Mouse (Mus musculus) lung, embryonic 15.5 days (tissue): Measurements from ENCODE around the gene Fcnb. TPM values are rescaled to one million over a fixed set of nuclear protein-coding genes. Genes with fewer than 3 reads are reported as not detected.
A peak's percentile ranks its signal among the peaks of the same experiment; 100 is the strongest.

ENCODE experiments used
- ATAC-seq: fragments of 200-750 bp; cut with Nextera tagmentation; 2 replicates; pipeline ENCODE4 v1.8.0; 2017; ENCODE audit warnings: moderate number of reproducible peaks, borderline replicate concordance; ENCODE audit not compliant: low FRiP score, low TSS enrichment; ENCODE audit errors: extremely low read depth
- H3K27ac ChIP-seq: fragments of 300-500 bp; sonication (generic); 2 replicates; pipeline ENCODE4 v1.5.1; 2015; ENCODE audit warnings: moderate library complexity, mild to moderate bottlenecking, inconsistent platforms
- H3K27me3 ChIP-seq: fragments of 300-500 bp; sonication (generic); 2 replicates; pipeline ENCODE4 v1.6.1; 2015; ENCODE audit warnings: inconsistent platforms
- H3K36me3 ChIP-seq: fragments of 300-500 bp; sonication (generic); 2 replicates; pipeline ENCODE4 v1.6.1; 2015; ENCODE audit warnings: inconsistent platforms
- H3K4me1 ChIP-seq: fragments of 300-500 bp; sonication (generic); 2 replicates; pipeline ENCODE4 v1.6.1; 2015; ENCODE audit warnings: inconsistent platforms
- H3K4me2 ChIP-seq: fragments of 300-500 bp; sonication (generic); 2 replicates; pipeline ENCODE4 v1.6.1; 2015; ENCODE audit warnings: inconsistent platforms, mild to moderate bottlenecking, moderate library complexity
- H3K4me3 ChIP-seq: fragments of 300-500 bp; sonication (generic); 2 replicates; pipeline ENCODE4 v1.5.1; 2015; ENCODE audit warnings: mild to moderate bottlenecking, inconsistent platforms
- H3K9ac ChIP-seq: fragments of 300-500 bp; sonication (generic); 2 replicates; pipeline ENCODE4 v1.6.1; 2015; ENCODE audit warnings: inconsistent platforms
- H3K9me3 ChIP-seq: fragments of 300-500 bp; sonication (generic); 2 replicates; pipeline ENCODE4 v1.6.1; 2016; ENCODE audit warnings: inconsistent platforms
- WGBS: fragments of 180-500 bp; shearing (Covaris S2); methylation state at CpG from one replicate; pipeline ENCODE4 v1.1.7; 2015; 5-methylcytosine and 5-hydroxymethylcytosine counted together
- polyA plus RNA-seq: library from polyadenylated mRNA; unstranded; fragments of >200 nt; fragmentation: Nextera tagmentation; extraction: Ambion mirVana; gene quantifications from 2 replicates; pipeline ENCODE4 v1.2.1, GENCODE M21; 2015

The Fcnb gene
- polyA plus RNA-seq, 1 experiment from 2014 or later: 0.29 TPM

DNA sequence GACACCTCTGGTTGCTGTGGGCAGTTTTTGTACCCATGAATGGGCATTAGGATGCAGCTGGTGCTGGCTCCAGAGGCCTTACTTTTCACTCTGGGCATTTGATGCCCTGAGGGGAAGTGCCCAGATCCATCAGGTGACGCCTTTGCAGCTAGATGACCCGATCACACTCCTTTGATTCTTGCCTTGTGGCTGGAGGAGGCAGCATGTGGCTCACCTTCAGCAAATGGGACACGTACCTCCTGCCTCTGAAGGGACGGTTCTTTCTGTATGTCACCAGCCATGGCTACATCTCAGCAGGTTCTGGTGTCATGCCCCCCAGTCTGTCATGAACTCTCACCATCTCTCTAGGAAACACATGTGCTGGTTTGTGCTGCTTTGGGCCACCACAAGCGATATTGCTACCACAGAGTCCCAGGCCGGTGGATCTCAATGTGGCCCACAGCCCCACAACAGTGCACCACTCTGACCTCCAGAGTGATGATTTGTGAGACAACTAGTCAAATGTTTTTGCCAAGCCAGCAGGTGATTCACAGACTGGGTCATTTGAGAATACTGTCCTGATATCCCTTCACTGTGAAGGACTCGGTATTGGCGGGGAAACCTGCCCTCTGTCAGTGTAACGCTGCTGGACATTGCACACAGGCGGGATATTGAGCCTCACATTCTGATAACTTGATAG lies 44.9 kb downstream of the Fcnb start:
- WGBS: 93% methylated on average over 10 of the region's 10 CpGs
- H3K9ac ChIP-seq: no peak overlapping the region
- no peaks in the 10 kb centered on the region for H3K9me3 ChIP-seq
- no peak for ATAC-seq
- H3K27me3 ChIP-seq: no peaks in the 10 kb centered on the region
- peaks cover 9% of the 10 kb centered on the region; the same call in 1 of the 2 replicates for H3K36me3 ChIP-seq
- no peak overlapping the region for H3K4me3 ChIP-seq
- peaks cover 23% of the 10 kb centered on the region for H3K4me1 ChIP-seq
- H3K4me2 ChIP-seq: no peak overlapping the region
- H3K27ac ChIP-seq: no peak overlapping the region

DNA sequence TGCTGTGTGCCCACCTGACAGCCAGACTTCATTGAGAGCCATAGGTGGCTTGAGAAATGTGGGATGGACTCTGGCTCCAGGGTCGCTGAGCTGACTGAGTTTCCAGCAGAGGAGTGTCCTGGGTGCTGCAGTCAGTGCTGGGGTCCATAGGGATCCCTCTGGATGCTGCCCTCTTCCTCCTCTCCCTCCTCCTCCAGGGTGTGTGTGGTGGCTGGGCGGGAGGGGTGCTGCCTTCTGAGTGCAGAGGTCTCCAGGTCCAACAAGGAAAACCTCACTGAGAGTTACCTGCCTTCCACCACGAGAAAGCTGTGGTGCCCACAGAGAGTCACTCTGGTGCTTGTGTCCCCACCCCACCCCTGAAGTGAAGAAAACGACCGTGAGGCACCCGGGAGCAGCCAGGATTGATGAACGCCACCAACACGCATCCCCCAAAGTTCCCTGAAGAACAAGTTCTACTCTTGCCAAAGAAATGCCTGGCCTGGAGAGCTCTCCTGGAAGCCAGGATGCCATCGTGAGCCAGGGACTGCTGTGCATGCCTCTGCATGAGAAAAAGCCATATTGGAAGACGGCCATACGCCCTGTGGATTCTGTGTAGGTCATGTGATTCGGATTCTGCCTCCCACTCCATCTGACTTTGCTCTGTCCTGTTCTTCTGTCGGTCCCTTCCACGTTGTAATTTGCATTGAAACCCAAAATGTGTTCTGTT lies 46.1 kb downstream of the Fcnb start:
- Histone ChIP-seq H3K27me3 (no peaks in the 10 kb centered on the region), H3K36me3 (peaks cover 13% of the 10 kb centered on the region; the same call in 1 of the 2 replicates), H3K27ac (no peak overlapping the region), H3K4me3 (no peak overlapping the region), H3K4me1 (peaks cover 23% of the 10 kb centered on the region), H3K9me3 (no peaks in the 10 kb centered on the region), H3K9ac (no peak overlapping the region), H3K4me2 (no peak overlapping the region)
- 70% methylated on average over 14 of the region's 14 CpGs for WGBS
- ATAC-seq: no peak

DNA sequence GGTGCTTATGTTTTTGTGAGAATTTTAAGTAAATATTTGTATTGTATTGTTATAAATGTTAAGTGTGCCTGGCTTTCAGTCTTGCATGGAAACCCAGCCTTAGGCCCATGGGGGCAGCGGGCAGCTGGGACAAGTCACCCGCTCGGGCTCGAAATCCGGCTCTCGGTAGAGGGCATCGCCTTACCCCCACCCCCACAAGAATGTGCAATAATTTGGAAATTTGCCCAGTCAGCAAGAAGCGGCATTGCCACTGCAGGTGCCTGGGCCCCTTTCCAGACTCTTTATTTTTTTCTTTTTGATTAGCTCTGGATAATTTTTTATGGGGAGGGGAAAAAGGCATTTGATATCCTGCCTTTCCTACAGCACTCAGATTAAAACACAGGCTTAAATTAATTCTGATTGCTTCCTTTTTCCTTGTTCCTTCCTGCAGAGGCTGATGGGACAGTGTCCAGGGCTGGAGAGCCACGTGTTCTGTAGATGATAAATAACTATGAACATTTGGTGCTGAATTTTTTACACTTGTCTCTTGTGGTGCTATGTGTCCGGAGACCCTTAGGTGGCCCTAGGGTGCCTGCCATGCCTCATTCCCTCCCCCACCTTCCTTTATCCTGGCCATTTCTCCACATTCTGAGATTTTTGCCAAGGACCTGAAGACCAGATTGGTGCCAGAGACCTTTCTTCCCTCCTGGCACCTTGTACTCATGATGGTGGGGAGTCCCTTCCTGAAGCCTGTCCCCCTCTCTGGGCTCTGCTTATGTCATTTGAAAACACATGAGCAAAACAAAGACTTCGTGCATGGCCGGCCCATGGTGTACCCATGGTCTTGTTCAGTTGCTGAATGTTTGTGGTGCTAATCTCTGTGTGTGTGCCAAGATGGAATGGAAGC lies 46.9 kb downstream of the Fcnb start:
- Histone ChIP-seq H3K36me3 (peaks cover 19% of the 10 kb centered on the region; the same call in 1 of the 2 replicates), H3K4me1 (peaks cover 23% of the 10 kb centered on the region), H3K4me2 (no peak overlapping the region), H3K27ac (0 out of 2 replicates have a peak overlapping the region, but pooled peaks have one; percentile 28), H3K27me3 (no peaks in the 10 kb centered on the region), H3K9me3 (no peaks in the 10 kb centered on the region), H3K9ac (no peak overlapping the region), H3K4me3 (no peak overlapping the region)
- 45% methylated on average over 12 of the region's 12 CpGs for WGBS
- peak; percentile 43; the same call in 1 of the 2 replicates for ATAC-seq

DNA sequence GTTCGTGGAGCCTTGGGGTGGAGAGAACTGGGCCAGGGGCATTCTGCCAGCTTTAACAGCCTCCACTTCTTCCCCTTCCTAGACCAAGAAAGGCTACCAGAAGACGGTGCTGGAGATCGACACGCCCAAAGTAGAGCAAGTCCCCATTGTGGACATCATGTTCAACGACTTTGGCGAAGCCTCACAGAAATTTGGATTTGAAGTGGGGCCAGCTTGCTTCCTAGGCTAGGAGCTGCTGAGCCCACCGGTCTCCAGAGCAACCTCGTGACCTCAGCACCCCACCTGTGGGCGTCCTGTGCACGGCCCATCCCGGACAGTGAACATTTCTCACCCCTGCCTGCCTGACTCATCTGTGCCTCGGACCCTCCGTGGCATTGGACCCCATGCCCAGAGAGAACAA lies 47.9 kb downstream of the Fcnb start:
- Histone ChIP-seq H3K27ac (no peak overlapping the region), H3K4me3 (no peak overlapping the region), H3K27me3 (no peaks in the 10 kb centered on the region), H3K9ac (no peak overlapping the region), H3K4me1 (peaks cover 23% of the 10 kb centered on the region), H3K4me2 (no peak overlapping the region), H3K9me3 (no peaks in the 10 kb centered on the region), H3K36me3 (peaks cover 26% of the 10 kb centered on the region)
- ATAC-seq: peak; percentile 16; the same call in 1 of the 2 replicates
- WGBS: 85% methylated on average over 13 of the region's 13 CpGs

DNA sequence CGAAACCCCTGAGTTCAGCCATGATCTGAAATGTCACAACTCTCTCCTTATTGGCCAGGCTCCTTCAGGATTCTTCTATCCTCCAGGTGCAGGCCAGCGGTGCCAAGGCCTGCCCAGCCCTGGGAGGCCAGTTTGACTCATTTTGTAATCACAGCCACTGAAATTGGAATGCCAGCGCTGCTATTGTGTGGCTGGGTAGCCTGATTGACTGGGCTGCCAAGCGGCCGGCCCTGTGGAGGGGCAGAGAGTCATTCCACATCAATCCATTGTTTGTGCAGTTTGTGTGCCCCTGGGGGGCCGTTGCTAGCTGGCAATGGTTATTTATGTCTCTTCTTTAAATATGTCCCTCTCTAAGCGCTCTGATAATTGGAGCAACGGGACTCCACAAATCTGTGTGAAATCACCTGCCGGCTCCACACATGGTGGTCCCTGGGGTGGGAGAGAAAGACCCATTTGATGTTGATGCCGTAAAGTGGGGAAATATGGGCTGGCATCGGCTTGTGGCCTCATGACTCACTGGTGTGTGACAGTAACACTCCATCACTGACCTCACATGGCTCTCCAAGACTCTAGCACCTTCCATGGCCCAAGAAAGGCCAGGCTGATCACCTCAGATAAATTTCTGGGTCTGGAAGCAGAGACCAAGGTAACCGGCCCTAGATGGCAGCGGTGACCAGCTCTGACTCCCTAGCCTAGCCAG lies 50.5 kb downstream of the Fcnb start:
- WGBS: 87% methylated on average over 13 of the region's 13 CpGs
- Histone ChIP-seq H3K27ac (no peak overlapping the region), H3K27me3 (no peaks in the 10 kb centered on the region), H3K36me3 (peaks cover 39% of the 10 kb centered on the region), H3K4me1 (peaks cover 23% of the 10 kb centered on the region), H3K9me3 (no peaks in the 10 kb centered on the region), H3K9ac (no peak overlapping the region), H3K4me2 (no peak overlapping the region), H3K4me3 (no peak overlapping the region)
- no peak for ATAC-seq

DNA sequence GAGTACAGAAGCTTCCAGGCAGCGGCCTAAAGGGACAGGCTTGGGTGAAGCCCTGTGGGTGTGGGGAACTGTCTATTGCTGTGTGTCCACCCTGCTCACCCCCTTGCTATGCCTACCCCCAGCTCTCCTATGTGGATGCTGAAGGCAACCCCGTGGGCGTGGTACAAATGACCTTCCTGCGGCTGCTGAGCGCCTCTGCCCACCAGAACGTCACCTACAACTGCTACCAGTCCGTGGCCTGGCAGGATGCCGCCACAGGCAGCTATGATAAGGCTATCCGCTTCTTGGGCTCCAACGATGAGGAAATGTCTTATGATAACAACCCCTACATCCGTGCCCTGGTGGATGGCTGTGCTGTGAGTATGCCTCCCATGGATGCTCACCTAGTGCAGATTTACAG lies 52.2 kb downstream of the Fcnb start:
- Histone ChIP-seq H3K4me3 (no peak overlapping the region), H3K4me1 (peaks cover 11% of the 10 kb centered on the region), H3K27me3 (no peaks in the 10 kb centered on the region), H3K9ac (no peak overlapping the region), H3K9me3 (no peaks in the 10 kb centered on the region), H3K4me2 (no peak overlapping the region), H3K27ac (no peak overlapping the region), H3K36me3 (peaks cover 56% of the 10 kb centered on the region)
- WGBS: 84% methylated on average over 11 of the region's 11 CpGs
- no peak for ATAC-seq

DNA sequence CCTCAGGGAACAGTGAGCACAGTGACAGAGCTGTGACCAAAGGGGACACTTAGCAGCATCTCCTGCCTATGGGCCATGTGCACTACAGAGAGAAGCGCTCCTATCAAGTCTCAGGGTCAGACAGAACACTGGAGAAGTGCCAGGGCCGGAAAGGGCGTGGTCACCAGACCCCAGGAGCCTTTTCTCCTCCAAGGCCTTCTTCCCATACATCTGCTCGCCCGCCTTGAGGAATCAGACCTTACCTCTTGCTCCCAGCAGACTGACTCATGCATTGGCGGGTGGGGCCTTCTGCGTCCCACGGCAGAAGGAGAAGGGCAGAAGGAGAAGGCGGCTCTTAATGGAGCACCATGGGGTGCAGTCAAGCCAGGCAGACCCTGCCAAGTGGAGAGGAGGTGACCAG lies 52.8 kb downstream of the Fcnb start:
- no peak overlapping the region for H3K9ac ChIP-seq
- no peak overlapping the region for H3K4me3 ChIP-seq
- H3K9me3 ChIP-seq: no peaks in the 10 kb centered on the region
- peaks cover 4% of the 10 kb centered on the region; the same call in 1 of the 2 replicates for H3K4me1 ChIP-seq
- no peak for ATAC-seq
- no peak overlapping the region for H3K27ac ChIP-seq
- H3K27me3 ChIP-seq: no peaks in the 10 kb centered on the region
- peaks cover 55% of the 10 kb centered on the region for H3K36me3 ChIP-seq
- 70% methylated on average over 7 of the region's 9 CpGs for WGBS
- no peak overlapping the region for H3K4me2 ChIP-seq

Other genes starting within 250 kb of the Fcnb start
- 76.4 and 78.9 TPM in 2 replicates for gene Col5a1, start 198.5 kb downstream of the Fcnb start, polyA plus RNA-seq
- 12.9 and 13.5 TPM in 2 replicates for gene Olfm1, start 108.1 kb upstream of the Fcnb start, polyA plus RNA-seq